Mouse (Mus musculus) olfactory bulb, adult 2 months (tissue): Measurements from ENCODE around the gene Nek3. TPM values are rescaled to one million over a fixed set of nuclear protein-coding genes. Genes with fewer than 3 reads are reported as not detected.

Experiments used
- H3K27ac ChIP-seq: fragments of 200-500 bp; 2 replicates; pipeline ENCODE4 v1.5.1; 2012; ENCODE audit warnings: low read depth, low read length; ENCODE audit not compliant: insufficient read depth
- H3K4me1 ChIP-seq: fragments of 200-500 bp; 2 replicates; pipeline ENCODE4 v1.6.1; 2012; ENCODE audit warnings: low read length; ENCODE audit not compliant: control insufficient read depth, insufficient read depth
- H3K4me3 ChIP-seq: fragments of 200-500 bp; 2 replicates; pipeline ENCODE4 v1.5.1; 2012; ENCODE audit warnings: mild to moderate bottlenecking, low read depth, low read length, moderate library complexity; ENCODE audit not compliant: insufficient read depth
- CTCF ChIP-seq: fragments of 200-500 bp; IDR thresholded peaks from 2 replicates; pipeline ENCODE4 v1.5.1; 2012; ENCODE audit warnings: low read depth, mild to moderate bottlenecking, low read length, moderate library complexity; ENCODE audit not compliant: insufficient read depth
- POLR2A ChIP-seq: fragments of 200-500 bp; IDR thresholded peaks from 2 replicates; pipeline ENCODE4 v1.6.1; 2012; ENCODE audit warnings: mild to moderate bottlenecking, low read depth, low read length, moderate library complexity; ENCODE audit not compliant: insufficient read depth
- WGBS: fragments of 180-500 bp; shearing (Covaris S2); methylation state at CpG from one replicate; pipeline ENCODE4 v1.1.7; 2018; 5-methylcytosine and 5-hydroxymethylcytosine counted together
- polyA plus RNA-seq: library from polyadenylated mRNA; stranded (reverse); fragments of >200 nt; gene quantifications from 2 replicates; pipeline ENCODE4 v1.2.4, GENCODE M21; 2012; ENCODE audit warnings: low replicate concordance; ENCODE audit not compliant: missing spikeins, insufficient read depth, insufficient read length

Nek3 gene
- polyA plus RNA-seq, 1 experiment = not detected

- WGBS = 2% methylated on average over 63 of the region's 63 CpGs
- Histone ChIP-seq H3K4me3 (peak within 1 kb of the TSS; percentile 94), H3K27ac (no peak within 1 kb of the TSS), H3K4me1 (peaks cover 2% of the 10 kb centered on the region)
- TF ChIP-seq POLR2A (no peak), CTCF (no peak)
Observed at GRCm38 (mm10) chr8:22185431-22186397, 19.5 kb upstream of the Nek3 start, which contains the start of gene Ckap2. Gene Ckap2 (minus strand): TSS chr8:22185819.

- no peak overlapping the region for H3K4me3 ChIP-seq
- peaks cover 2% of the 10 kb centered on the region for H3K4me1 ChIP-seq
- WGBS = 2% methylated on average over 3 of the region's 3 CpGs
- H3K27ac ChIP-seq = no peak overlapping the region
- TF ChIP-seq CTCF = no peak
- TF ChIP-seq POLR2A = no peak
Observed at GRCm38 (mm10) chr8:22184884-22185283, 18.6 kb upstream of the Nek3 start.

- no peak for TF ChIP-seq CTCF
- Histone ChIP-seq H3K4me3 (no peak overlapping the region), H3K4me1 (no peaks in the 10 kb centered on the region), H3K27ac (no peak overlapping the region)
- WGBS = 97% methylated on average over 7 of the region's 7 CpGs
Observed at GRCm38 (mm10) chr8:22175966-22176365, 9.7 kb upstream of the Nek3 start.

- Histone ChIP-seq H3K4me3 (no peak overlapping the region), H3K4me1 (peaks cover 3% of the 10 kb centered on the region; the same call in 1 of the 2 replicates), H3K27ac (no peak overlapping the region)
- WGBS = 90% methylated on average over 5 of the region's 5 CpGs
- TF ChIP-seq CTCF (no peak), POLR2A (no peak)
Observed at GRCm38 (mm10) chr8:22169167-22169566, 2.9 kb upstream of the Nek3 start.

GRCm38 (mm10) chr8:22165251-22166079, 770 bp downstream of the Nek3 start:
- whole genome bisulfite sequencing = 40% methylated on average over 10 of the region's 10 CpGs
- Histone ChIP-seq H3K4me3 (peak overlapping the region; percentile 39), H3K4me1 (peaks cover 3% of the 10 kb centered on the region; the same call in 1 of the 2 replicates), H3K27ac (no peak overlapping the region)
- no peak for TF ChIP-seq CTCF
- TF ChIP-seq POLR2A = no peak

- H3K4me3 ChIP-seq = no peak overlapping the region
- TF ChIP-seq CTCF (no peak), POLR2A (no peak)
- 95% methylated on average over 10 of the region's 10 CpGs for WGBS
- no peak overlapping the region for H3K27ac ChIP-seq
- H3K4me1 ChIP-seq = peaks cover 3% of the 10 kb centered on the region; the same call in 1 of the 2 replicates
Observed at GRCm38 (mm10) chr8:22164431-22164830, 1.8 kb downstream of the Nek3 start.

GRCm38 (mm10) chr8:22162206-22162605, 4.0 kb downstream of the Nek3 start:
- H3K27ac ChIP-seq = no peak overlapping the region
- H3K4me1 ChIP-seq = peaks cover 3% of the 10 kb centered on the region; the same call in 1 of the 2 replicates
- TF ChIP-seq POLR2A (no peak), CTCF (no peak)
- WGBS = 91% methylated on average over 8 of the region's 8 CpGs
- no peak overlapping the region for H3K4me3 ChIP-seq

GRCm38 (mm10) chr8:22150345-22150663, 15.9 kb downstream of the Nek3 start:
- 27% methylated on average over 3 of the region's 3 CpGs for WGBS
- Histone ChIP-seq H3K4me1 (no peaks in the 10 kb centered on the region), H3K4me3 (no peak overlapping the region), H3K27ac (no peak overlapping the region)
- TF ChIP-seq CTCF (no peak), POLR2A (no peak)
